Mouse (Mus musculus) liver, embryonic 16.5 days (tissue): ENCODE data around the gene Srgap2. TPM values are rescaled to one million over a fixed set of nuclear protein-coding genes. Genes with fewer than 3 reads are reported as not detected.
A peak's percentile ranks its signal among the peaks of the same experiment; 100 is the strongest.

ENCODE experiments used
- ATAC-seq: fragments of 200-750 bp; cut with Nextera tagmentation; 2 replicates; pipeline ENCODE4 v1.8.0; 2017; ENCODE audit warnings: low read depth, mild to moderate bottlenecking, moderate number of reproducible peaks, moderate library complexity
- H3K27ac ChIP-seq: fragments of 300-500 bp; sonication (generic); 2 replicates; pipeline ENCODE4 v1.5.1; 2014; ENCODE audit warnings: mild to moderate bottlenecking, low read length
- H3K27me3 ChIP-seq: fragments of 300-500 bp; sonication (generic); 2 replicates; pipeline ENCODE4 v1.6.1; 2014; ENCODE audit warnings: low read depth, low read length, mixed read lengths; ENCODE audit not compliant: control insufficient read depth, insufficient read depth
- H3K36me3 ChIP-seq: fragments of 300-500 bp; sonication (generic); 2 replicates; pipeline ENCODE4 v1.6.1; 2014; ENCODE audit warnings: mild to moderate bottlenecking; ENCODE audit not compliant: control insufficient read depth, insufficient read depth
- H3K4me1 ChIP-seq: fragments of 300-500 bp; sonication (generic); 2 replicates; pipeline ENCODE4 v1.6.1; 2014; ENCODE audit warnings: low read depth, low read length, mixed read lengths; ENCODE audit not compliant: control insufficient read depth
- H3K4me2 ChIP-seq: fragments of 300-500 bp; sonication (generic); 2 replicates; pipeline ENCODE4 v1.6.1; 2014; ENCODE audit warnings: low read depth, low read length, mixed read lengths
- H3K4me3 ChIP-seq: fragments of 300-500 bp; sonication (generic); 2 replicates; pipeline ENCODE4 v1.5.1; 2014; ENCODE audit warnings: low read depth, mild to moderate bottlenecking, low read length
- H3K9ac ChIP-seq: fragments of 300-500 bp; sonication (generic); 2 replicates; pipeline ENCODE4 v1.6.1; 2014; ENCODE audit warnings: low read depth, low read length
- H3K9me3 ChIP-seq: fragments of 300-500 bp; sonication (generic); replicated peaks from 2 replicates; pipeline ENCODE4 v1.6.1; 2016; ENCODE audit warnings: low read length; ENCODE audit not compliant: control insufficient read depth
- WGBS: fragments of 180-500 bp; shearing (Covaris S2); extraction: QIAGEN DNeasy Blood & Tissue Kit; methylation state at CpG from one replicate; pipeline ENCODE4 v1.1.7; 2014; ENCODE audit not compliant: insufficient replicate concordance; 5-methylcytosine and 5-hydroxymethylcytosine counted together
- polyA plus RNA-seq: library from polyadenylated mRNA; unstranded; fragments of >200 nt; fragmentation: Nextera tagmentation; extraction: Ambion mirVana; gene quantifications from 2 replicates; pipeline ENCODE4 v1.2.1, GENCODE M21; 2015

Srgap2 gene
- polyA plus RNA-seq, 1 experiment from 2014 or later = 5.3 TPM

DNA sequence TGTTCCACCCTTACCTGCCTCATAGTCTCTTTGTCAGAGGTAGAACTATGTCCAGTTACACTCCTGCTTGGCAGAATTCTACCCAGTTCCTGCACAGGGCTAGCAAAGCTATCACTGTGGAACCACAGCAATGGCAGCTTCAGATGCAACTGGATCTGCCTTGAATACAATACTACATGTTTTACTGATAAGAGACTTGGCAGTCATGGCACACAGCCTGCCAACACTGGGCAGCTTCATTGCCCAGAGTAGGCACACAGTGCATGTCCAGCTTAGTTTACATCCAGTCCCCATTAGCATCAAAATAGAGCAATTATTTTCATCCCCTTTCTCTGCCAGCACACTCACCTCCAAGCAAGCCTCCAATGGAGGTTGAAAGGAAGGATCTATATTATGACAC lies 89.2 kb downstream of the Srgap2 start:
- Histone ChIP-seq H3K4me1 (no peaks in the 10 kb centered on the region), H3K36me3 (no peaks in the 10 kb centered on the region), H3K27ac (no peak overlapping the region), H3K27me3 (no peaks in the 10 kb centered on the region), H3K9me3 (no peaks in the 10 kb centered on the region), H3K9ac (no peak overlapping the region), H3K4me2 (no peak overlapping the region), H3K4me3 (no peak overlapping the region)
- ATAC-seq = no peak

DNA sequence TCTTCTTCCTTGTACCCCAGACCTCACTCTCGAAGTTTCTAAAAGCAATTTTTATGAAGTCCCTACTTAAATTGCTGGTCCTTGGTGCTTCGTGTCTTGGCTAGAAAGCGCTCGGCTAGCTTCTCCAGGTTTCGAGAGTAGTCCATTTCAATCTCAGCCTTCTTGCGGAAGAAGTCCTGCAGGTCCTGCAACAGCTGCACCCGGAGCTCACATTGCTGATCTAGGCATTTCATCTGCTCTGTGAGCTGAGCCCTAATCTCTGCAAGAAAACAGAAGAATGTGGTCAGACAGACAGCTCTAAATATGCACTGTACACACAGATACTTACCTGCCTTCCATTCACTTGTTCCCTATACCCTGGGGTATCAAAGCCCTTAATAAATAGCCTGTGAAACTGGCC lies 90.5 kb downstream of the Srgap2 start:
- Histone ChIP-seq H3K27me3 (no peaks in the 10 kb centered on the region), H3K36me3 (no peaks in the 10 kb centered on the region), H3K4me3 (no peak overlapping the region), H3K4me1 (peaks cover 3% of the 10 kb centered on the region; the same call in 1 of the 2 replicates), H3K4me2 (no peak overlapping the region), H3K27ac (no peak overlapping the region), H3K9me3 (no peaks in the 10 kb centered on the region), H3K9ac (no peak overlapping the region)
- no peak for ATAC-seq
- WGBS = 75% methylated on average over 7 of the region's 7 CpGs

DNA sequence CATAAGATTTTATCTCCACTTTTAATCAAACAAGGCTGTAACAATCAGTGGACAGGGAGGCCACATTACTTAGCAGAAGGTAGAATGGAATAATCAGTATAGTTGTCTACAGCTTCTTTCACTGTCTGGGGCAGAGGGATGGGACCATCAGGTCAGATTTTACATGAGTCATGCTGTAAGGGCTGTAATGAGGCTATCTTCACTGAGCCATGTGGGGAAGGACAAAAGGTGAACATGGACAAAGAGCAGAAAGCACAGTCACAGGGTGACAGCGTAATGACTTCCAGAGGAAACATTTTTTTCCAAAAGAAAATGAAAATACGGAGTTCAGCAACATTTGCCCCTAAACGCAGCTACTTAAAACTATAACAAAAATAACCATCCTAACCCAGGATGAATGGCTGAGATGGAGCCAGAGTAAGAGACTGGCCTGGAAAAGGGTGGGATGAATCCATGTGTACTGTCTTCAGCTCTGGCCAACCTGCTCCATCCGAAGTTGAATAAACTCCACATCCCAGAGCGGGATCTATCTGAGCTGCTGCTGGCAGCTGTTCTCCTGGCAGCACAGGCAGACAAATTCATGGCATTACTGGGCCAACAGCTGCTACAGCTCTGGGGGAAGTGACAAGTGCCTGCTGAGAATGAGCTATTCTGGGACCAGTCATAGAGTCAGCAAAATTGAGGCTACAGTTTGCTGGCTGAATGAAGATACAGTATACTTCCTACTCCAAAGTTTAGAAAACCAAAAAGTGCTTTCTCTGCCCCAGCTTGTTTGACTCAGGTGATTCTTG lies 95.5 kb downstream of the Srgap2 start:
- no peak overlapping the region; the same call in 1 of the 2 replicates for H3K27ac ChIP-seq
- peaks cover 3% of the 10 kb centered on the region for H3K4me1 ChIP-seq
- no peak overlapping the region for H3K4me2 ChIP-seq
- H3K9ac ChIP-seq = no peak overlapping the region
- H3K4me3 ChIP-seq = no peak overlapping the region
- WGBS = 71% methylated on average over 5 of the region's 5 CpGs
- ATAC-seq = peak; percentile 55
- no peaks in the 10 kb centered on the region for H3K36me3 ChIP-seq
- no peaks in the 10 kb centered on the region for H3K27me3 ChIP-seq
- H3K9me3 ChIP-seq = no peaks in the 10 kb centered on the region

DNA sequence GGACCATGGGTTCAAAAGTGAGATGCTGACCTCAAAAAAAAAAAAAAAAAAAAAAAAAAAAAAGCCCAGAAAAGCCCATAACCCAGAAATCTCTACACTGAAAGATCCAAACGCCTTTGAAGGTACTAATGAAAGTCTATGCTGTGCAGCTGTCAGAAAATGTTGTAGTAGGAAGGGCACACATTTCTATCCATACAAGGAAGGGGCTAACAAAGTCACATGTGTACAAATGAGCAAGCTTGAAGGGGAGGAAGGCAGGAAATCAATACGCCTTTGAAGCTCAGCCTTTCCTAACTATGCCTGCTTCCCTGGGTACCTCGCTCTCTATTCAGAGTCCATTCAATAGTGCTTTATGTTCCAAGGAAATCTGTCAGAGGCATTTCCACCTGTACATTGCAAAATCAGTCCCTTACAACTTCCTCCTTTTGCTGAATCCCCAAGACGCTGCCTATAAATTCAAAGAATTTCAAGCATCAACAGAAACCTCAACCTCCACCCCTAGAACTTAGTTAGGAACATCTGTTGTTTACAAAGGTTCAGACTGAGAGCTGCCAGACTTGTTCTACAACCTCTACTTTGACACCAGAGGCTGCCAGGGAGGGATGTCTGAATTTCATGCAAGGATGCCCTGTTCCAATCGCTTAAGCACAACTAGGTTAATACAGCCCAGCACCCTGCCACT lies 99.9 kb downstream of the Srgap2 start:
- WGBS = 33% methylated on average over 5 of the region's 5 CpGs
- no peak overlapping the region for H3K4me3 ChIP-seq
- ATAC-seq = no peak
- H3K36me3 ChIP-seq = no peaks in the 10 kb centered on the region
- no peak overlapping the region for H3K27ac ChIP-seq
- H3K9me3 ChIP-seq = no peaks in the 10 kb centered on the region
- H3K4me2 ChIP-seq = no peak overlapping the region
- peaks cover 3% of the 10 kb centered on the region for H3K4me1 ChIP-seq
- no peak overlapping the region for H3K9ac ChIP-seq
- no peaks in the 10 kb centered on the region for H3K27me3 ChIP-seq

DNA sequence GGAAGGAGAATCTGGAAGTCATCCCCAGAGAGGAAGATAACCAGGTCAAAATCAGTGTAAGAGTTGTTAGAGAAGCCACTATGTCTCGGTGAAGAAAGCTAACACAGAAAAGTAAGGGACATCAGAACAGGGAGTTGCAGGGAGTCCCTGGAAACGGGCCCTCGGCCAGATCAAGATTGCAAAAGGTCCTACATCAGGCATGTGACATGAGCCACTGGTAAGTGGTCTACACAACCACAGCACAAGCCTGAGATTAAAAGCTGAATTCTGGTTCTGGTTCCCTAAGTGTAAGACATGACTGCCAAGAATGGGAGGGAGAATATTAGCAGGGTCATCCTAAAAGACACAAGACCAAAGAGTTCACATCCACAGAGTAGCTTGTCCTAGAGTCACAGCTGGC lies 104.1 kb downstream of the Srgap2 start:
- Histone ChIP-seq H3K36me3 (no peaks in the 10 kb centered on the region), H3K4me2 (no peak overlapping the region), H3K27ac (no peak overlapping the region), H3K4me3 (no peak overlapping the region), H3K9me3 (no peaks in the 10 kb centered on the region), H3K27me3 (no peaks in the 10 kb centered on the region), H3K4me1 (peaks cover 6% of the 10 kb centered on the region), H3K9ac (no peak overlapping the region)
- WGBS = 60% methylated on average over 3 of the region's 3 CpGs
- ATAC-seq = no peak

DNA sequence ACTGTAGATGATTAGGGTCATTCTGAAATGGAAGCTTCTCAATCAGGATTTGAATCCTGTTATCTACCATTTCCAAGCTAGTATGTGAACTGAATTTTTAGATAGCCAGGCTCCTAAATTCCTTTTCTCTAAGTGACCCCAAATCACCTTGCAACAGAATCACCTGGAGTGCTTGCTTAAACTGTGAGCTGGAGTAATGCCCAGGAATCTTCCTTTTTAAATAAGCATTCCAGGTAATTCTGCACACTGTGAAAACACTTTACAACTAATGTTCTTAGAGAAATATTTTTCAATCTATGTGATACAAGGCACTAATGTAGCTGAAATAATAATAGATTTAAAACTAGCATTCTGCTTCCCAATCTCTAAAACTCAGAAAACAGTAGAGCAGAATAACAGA lies 106.0 kb downstream of the Srgap2 start:
- no peak for ATAC-seq
- Histone ChIP-seq H3K4me3 (no peak overlapping the region), H3K9me3 (no peaks in the 10 kb centered on the region), H3K9ac (no peak overlapping the region), H3K27ac (no peak overlapping the region), H3K27me3 (no peaks in the 10 kb centered on the region), H3K36me3 (no peaks in the 10 kb centered on the region), H3K4me2 (no peak overlapping the region), H3K4me1 (peaks cover 6% of the 10 kb centered on the region)

DNA sequence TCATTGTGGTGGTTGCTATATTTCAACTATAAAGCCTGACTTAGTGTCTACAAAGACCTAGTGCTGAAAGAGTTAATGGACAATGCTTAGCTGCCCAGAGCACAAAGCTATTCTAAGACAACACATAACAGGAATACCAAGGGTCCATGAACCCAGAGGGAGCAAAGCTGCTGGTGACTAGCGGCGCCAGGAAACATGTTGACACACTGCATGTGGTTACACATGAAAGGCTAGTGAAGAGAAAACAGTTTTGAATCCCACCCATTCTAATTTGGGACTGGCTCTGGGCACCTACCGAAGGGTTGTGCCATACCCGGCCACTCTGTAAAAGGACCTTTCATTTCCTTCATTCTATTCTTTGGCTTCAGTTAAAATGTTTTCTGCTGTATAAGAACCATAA lies 106.5 kb downstream of the Srgap2 start:
- no peak overlapping the region for H3K4me3 ChIP-seq
- H3K27me3 ChIP-seq = no peaks in the 10 kb centered on the region
- H3K36me3 ChIP-seq = no peaks in the 10 kb centered on the region
- no peak overlapping the region for H3K4me2 ChIP-seq
- peaks cover 6% of the 10 kb centered on the region for H3K4me1 ChIP-seq
- H3K9me3 ChIP-seq = no peaks in the 10 kb centered on the region
- no peak overlapping the region for H3K27ac ChIP-seq
- no peak overlapping the region for H3K9ac ChIP-seq
- no peak for ATAC-seq
- WGBS = 68% methylated on average over 4 of the region's 4 CpGs

DNA sequence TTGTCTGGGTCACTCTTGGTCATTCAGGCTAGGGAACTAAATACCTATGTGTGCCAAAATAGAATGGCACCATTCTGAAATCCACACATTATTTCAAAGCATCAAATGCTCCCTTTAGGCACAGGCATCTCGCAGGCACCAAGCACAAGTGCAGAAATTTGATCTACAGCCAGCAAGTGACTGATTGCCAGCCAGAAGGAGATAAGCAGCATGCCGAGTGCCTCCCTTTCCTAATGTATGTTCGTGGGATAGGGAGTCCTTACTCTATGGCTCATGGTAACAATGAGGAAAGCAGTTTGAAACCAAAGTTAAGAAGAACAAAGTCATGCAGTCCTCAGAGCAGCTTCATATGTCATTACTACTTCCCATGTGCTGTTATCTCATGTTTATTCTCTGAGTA lies 107.8 kb downstream of the Srgap2 start:
- Histone ChIP-seq H3K9me3 (no peaks in the 10 kb centered on the region), H3K4me1 (peaks cover 6% of the 10 kb centered on the region), H3K4me2 (no peak overlapping the region), H3K27me3 (no peaks in the 10 kb centered on the region), H3K36me3 (no peaks in the 10 kb centered on the region), H3K27ac (no peak overlapping the region), H3K9ac (no peak overlapping the region), H3K4me3 (no peak overlapping the region)
- ATAC-seq = no peak
- 25% methylated on average over 3 of the region's 3 CpGs for WGBS

DNA sequence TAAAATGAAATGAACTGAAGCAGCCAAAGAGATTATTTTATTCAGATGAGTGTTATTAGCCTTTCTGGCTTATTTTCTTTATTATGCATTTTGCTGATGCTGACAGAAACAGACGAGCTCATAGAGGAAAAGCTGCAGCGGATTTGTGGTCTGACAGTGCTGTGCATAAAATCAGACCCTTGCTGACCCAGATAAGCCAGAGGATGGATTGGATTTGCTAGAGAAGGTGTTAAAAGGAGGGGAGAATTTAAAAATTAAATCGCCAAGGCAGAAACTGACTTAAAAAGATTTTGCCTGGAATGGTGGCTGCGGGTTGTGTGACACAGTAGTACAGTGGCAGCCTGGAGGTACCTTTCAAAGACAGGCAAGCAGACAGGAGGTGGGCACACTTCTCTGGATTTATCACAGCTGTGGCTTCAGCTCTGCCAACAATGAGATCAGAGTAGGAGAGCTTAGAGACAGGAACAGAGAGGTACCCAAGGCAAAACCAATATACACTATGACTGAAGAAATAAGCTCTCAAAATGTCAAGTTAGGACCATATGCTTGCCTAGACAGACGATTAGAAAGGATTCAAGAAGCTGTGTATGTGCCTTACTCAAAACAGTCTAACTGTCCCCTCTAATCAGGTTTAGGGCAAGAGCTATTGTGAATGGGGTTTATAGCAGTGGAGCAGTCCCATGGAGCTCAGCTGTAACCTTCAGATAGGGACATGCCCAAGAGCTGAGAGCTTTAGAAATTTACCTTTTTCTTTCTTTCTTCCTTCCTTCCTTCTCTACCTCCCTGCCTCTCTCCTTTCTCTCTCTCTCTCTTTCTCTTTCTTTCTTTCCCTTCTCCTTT lies 109.1 kb downstream of the Srgap2 start:
- Histone ChIP-seq H3K4me3 (no peak overlapping the region), H3K36me3 (no peaks in the 10 kb centered on the region), H3K27me3 (no peaks in the 10 kb centered on the region), H3K4me2 (no peak overlapping the region), H3K9me3 (no peaks in the 10 kb centered on the region), H3K9ac (no peak overlapping the region), H3K27ac (no peak overlapping the region), H3K4me1 (peaks cover 6% of the 10 kb centered on the region)
- 59% methylated on average over 5 of the region's 5 CpGs for WGBS
- ATAC-seq = no peak
